Mouse (Mus musculus) kidney, adult 2 months (tissue): Measurements from ENCODE around the gene Tubal3. TPM values are rescaled to one million over a fixed set of nuclear protein-coding genes. Genes with fewer than 3 reads are reported as not detected.
A peak's percentile ranks its signal among the peaks of the same experiment; 100 is the strongest.

ENCODE experiments used
- DNase-seq: peaks from one replicate; pipeline ENCODE4 v3.0.0; 2021
- H3K27ac ChIP-seq: fragments of 200-500 bp; 2 replicates; pipeline ENCODE4 v1.5.1; 2012; ENCODE audit warnings: low read depth, low read length, control low read depth, inconsistent platforms; ENCODE audit not compliant: insufficient read depth
- H3K27me3 ChIP-seq: fragments of 200-500 bp; replicated peaks from 2 replicates; pipeline ENCODE4 v1.6.1; 2012; ENCODE audit warnings: mild to moderate bottlenecking, moderate library complexity, low read length, inconsistent platforms; ENCODE audit not compliant: control insufficient read depth, insufficient read depth
- H3K36me3 ChIP-seq: fragments of 200-500 bp; 2 replicates; pipeline ENCODE4 v1.6.1; 2012; ENCODE audit warnings: mild to moderate bottlenecking, moderate library complexity, low read length, inconsistent platforms; ENCODE audit not compliant: control insufficient read depth, insufficient read depth
- H3K4me1 ChIP-seq: fragments of 200-500 bp; 2 replicates; pipeline ENCODE4 v1.6.1; 2011; ENCODE audit warnings: low read length; ENCODE audit not compliant: control insufficient read depth, insufficient read depth
- H3K4me3 ChIP-seq: fragments of 200-500 bp; 2 replicates; pipeline ENCODE4 v1.5.1; 2011; ENCODE audit warnings: mild to moderate bottlenecking, low read depth, low read length, control low read depth; ENCODE audit not compliant: insufficient read depth
- CTCF ChIP-seq: fragments of 200-500 bp; conservative IDR thresholded peaks from 2 replicates; pipeline ENCODE4 v1.5.1; 2011; ENCODE audit warnings: low read depth, mild to moderate bottlenecking, control low read depth, low read length, moderate library complexity, mixed read lengths; ENCODE audit not compliant: insufficient read depth, insufficient read length
- POLR2A ChIP-seq: fragments of 200-500 bp; IDR thresholded peaks from one replicate; pipeline ENCODE4 v1.6.1; 2011; ENCODE audit warnings: low read depth, low read length, control low read depth
- WGBS: fragments of 180-500 bp; shearing (Covaris S2); methylation state at CpG from one replicate; pipeline ENCODE4 v1.1.7; 2018; 5-methylcytosine and 5-hydroxymethylcytosine counted together
- polyA plus RNA-seq: library from polyadenylated mRNA; depleted of rRNA; stranded (reverse); fragments of >200 nt; gene quantifications from 2 replicates; pipeline ENCODE4 v1.2.3, GENCODE M21; 2012

Tubal3 gene
- polyA plus RNA-seq, 1 experiment = not detected

DNA sequence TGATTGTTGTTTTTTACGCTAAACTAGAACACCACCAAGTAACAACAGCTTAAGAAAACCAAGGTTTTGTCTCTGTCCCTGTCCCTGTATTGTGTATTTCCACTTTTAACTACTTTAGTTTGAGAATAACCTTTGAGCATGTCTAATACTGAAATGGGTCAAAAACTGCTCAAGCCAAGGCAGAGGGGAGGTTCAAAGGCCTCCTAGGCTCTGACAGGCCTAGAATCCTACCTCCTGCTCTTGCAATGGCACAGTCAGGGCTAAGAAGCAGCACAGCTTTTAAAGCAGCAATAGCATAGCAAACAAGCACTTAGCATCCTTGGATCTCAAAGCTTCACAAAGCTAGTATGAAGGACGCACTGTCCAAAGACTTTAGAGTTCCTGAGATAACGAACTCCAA, 29.0 kb upstream of the Tubal3 start:
- WGBS = 80% methylated on average over 3 of the region's 3 CpGs
- no peaks in the 10 kb centered on the region for H3K27me3 ChIP-seq
- H3K27ac ChIP-seq = no peak overlapping the region
- no peak overlapping the region for H3K4me3 ChIP-seq
- peaks cover 6% of the 10 kb centered on the region; the same call in 1 of the 2 replicates for H3K4me1 ChIP-seq
- no peak for TF ChIP-seq CTCF
- TF ChIP-seq POLR2A = no peak
- peak; percentile 70 for DNase-seq
- peaks cover 21% of the 10 kb centered on the region for H3K36me3 ChIP-seq

DNA sequence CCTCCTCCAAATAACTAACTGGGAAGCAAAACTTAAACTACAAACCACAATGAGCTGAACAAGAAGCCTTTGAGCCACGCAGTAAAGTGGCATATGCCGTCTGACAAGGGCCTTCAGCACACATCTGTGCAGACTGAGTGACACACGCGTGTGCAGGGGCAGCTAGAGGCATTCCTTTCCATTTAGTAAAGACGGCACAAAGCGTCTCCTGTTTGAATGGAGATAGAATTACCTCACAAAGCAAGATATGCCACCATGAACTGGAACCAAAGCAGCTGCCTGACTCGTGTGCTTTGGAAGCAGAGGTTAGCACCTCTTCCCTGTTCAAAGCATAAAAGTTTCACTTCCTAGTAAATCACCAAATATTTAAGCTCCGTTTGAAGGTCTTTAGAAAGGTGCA, 28.0 kb upstream of the Tubal3 start:
- Histone ChIP-seq H3K4me1 (peaks cover 6% of the 10 kb centered on the region; the same call in 1 of the 2 replicates), H3K27me3 (no peaks in the 10 kb centered on the region), H3K36me3 (peaks cover 19% of the 10 kb centered on the region), H3K4me3 (peak overlapping the region; percentile 26), H3K27ac (peak overlapping the region; percentile 80)
- TF ChIP-seq CTCF (no peak), POLR2A (no peak)
- no peak for DNase-seq
- WGBS = 41% methylated on average over 8 of the region's 8 CpGs

DNA sequence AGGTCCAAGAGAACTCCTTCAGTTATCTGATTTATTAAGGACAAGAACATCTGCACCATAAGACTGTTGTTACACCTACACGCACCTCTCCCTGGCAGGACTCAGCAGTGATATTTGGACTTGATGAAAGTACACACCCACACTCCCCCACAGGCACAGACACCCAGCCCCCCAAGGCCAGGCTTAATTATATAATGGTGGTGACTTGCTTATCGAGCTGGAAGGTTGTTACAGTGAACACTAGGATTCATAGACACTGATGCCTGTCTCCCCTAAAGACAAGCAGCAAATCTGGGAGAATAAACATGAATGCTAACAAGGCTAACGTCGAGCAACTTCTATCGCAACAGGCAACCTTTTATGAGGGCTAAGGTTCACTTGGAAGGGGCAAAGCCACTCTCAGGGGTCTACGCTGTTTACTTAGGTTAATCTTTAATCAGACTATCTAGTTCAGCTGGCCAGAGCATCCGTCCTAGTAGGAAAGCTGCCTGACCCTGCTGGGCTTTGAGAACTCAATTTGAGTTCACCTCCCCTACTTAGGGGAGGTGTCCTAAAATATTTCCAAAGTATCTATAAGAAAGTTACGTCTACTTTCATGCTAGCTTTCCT, 26.5 kb upstream of the Tubal3 start:
- Histone ChIP-seq H3K36me3 (peaks cover 13% of the 10 kb centered on the region), H3K4me3 (peak overlapping the region; percentile 92), H3K27ac (peak overlapping the region; percentile 77), H3K4me1 (peaks cover 11% of the 10 kb centered on the region; the same call in 1 of the 2 replicates), H3K27me3 (no peaks in the 10 kb centered on the region)
- TF ChIP-seq POLR2A (no peak), CTCF (no peak)
- DNase-seq = peak; percentile 83
- WGBS = 35% methylated on average over 8 of the region's 8 CpGs

DNA sequence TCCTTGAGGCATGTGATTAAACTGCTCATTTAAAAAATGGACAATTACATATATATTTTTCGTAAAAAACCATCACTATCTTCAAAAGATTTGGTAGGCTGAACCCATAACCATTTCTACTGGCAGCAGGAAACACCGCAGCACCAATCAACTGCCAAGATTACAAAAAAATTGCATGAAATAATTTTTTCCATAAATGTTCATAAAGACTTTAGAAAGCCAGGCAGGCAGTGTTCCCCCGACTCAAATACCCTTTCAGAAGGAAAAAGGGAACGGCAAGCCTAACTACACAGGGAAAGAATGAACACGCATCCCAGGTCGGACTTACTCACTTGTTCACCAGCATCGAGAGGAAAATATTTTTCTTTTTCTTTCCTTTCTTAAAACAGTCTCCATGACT, 25.5 kb upstream of the Tubal3 start:
- 17% methylated on average over 7 of the region's 7 CpGs for WGBS
- peak overlapping the region; percentile 79; the same call in 1 of the 2 replicates for H3K27ac ChIP-seq
- peaks cover 6% of the 10 kb centered on the region for H3K36me3 ChIP-seq
- TF ChIP-seq CTCF (no peak), POLR2A (no peak)
- peaks cover 11% of the 10 kb centered on the region; the same call in 1 of the 2 replicates for H3K4me1 ChIP-seq
- peak overlapping the region; percentile 92 for H3K4me3 ChIP-seq
- no peaks in the 10 kb centered on the region for H3K27me3 ChIP-seq
- no peak for DNase-seq

DNA sequence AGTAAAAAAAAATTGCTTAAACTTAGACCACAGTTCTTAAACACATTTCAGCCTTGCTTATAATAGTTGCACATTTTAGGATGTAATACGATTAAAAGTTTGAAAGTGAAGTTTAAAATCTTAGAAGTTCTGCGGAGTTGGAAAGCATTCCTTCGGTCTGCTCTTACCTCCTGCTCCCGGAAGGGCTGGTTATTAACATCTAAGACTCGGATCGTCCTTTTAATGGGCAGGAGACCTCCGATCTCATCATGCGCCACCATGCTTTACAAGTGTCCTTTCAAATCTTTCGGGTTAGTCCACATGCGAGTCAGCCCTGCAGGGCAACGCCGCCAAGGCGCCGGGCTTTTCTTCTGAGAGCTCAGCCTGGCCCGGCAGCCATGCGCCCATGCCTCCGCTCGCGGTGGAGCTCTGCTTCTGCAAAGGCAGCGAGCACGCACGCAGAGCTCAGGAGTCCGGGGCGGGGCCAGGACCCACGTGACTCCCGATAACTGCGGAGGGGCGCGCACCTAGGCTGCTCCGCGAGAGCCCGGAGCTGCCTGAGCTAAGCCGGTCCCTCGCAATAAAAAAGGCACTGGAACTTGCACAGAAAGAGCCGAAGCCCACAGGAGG, 24.8 kb upstream of the Tubal3 start:
- Histone ChIP-seq H3K4me1 (peaks cover 11% of the 10 kb centered on the region; the same call in 1 of the 2 replicates), H3K36me3 (peaks cover 1% of the 10 kb centered on the region), H3K27me3 (no peaks in the 10 kb centered on the region), H3K27ac (peak overlapping the region; percentile 92), H3K4me3 (peak overlapping the region; percentile 92)
- DNase-seq = peak; percentile 96
- peak; percentile 94 for TF ChIP-seq POLR2A
- no peak for TF ChIP-seq CTCF
- WGBS = under 1% methylated on average over 35 of the region's 35 CpGs

DNA sequence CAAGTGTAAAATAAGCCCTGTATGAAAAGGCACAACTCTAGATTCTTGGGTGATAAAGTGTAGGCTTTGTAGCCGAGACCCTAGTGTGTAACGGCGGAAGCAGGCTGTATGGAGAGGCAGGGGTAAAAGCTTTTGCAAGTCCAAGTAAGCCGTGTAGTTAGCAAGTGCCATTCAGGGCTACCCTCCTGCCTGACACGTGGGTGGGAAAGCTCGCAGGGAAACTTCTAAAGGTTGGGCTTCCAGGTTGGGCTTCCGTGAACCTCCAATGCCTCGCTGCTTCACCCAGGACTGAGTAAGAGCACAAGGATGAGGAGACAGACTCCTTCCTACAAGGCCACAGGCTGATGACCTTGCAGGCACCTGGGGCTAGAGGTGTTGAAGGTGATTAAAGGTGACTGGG, 23.5 kb upstream of the Tubal3 start:
- H3K4me3 ChIP-seq = no peak overlapping the region
- H3K27me3 ChIP-seq = no peaks in the 10 kb centered on the region
- DNase-seq = peak; percentile 30
- H3K4me1 ChIP-seq = peaks cover 11% of the 10 kb centered on the region; the same call in 1 of the 2 replicates
- H3K27ac ChIP-seq = no peak overlapping the region
- WGBS = 76% methylated on average over 8 of the region's 8 CpGs
- TF ChIP-seq CTCF (no peak), POLR2A (no peak)
- H3K36me3 ChIP-seq = no peaks in the 10 kb centered on the region

DNA sequence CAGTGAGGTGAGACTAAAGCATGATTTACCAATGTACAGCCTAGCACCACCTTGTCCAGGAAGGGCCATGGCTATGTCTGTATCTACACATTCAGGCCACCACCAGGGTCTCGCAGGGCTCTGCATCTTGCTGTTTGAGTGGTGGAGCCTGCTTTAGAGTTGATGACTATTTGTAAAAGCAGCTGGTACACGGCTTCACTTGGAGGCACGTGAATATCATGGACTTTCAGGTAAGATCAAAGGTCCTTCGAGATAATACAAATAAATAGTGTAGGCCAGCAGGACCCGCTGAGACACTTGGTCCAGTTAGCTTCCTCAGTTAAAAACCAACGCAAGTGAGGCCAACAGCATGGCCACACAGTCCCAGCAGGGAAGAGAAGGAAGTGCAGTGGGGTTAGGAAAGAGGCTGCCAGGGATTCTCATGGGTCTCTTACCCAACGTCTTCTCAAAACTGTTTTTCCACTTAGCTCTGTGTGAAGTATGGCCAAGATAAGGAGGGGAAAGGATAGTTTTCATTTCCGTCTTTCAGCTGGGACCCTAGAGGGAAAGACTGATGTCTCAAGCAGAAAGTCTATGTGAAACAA, 22.6 kb upstream of the Tubal3 start:
- TF ChIP-seq CTCF = 0 out of 2 replicates have a peak, but pooled peaks have one; percentile 1
- no peak for TF ChIP-seq POLR2A
- no peak overlapping the region for H3K4me3 ChIP-seq
- peak; percentile 50 for DNase-seq
- peak overlapping the region; percentile 27; the same call in 1 of the 2 replicates for H3K27ac ChIP-seq
- H3K27me3 ChIP-seq = no peaks in the 10 kb centered on the region
- peaks cover 5% of the 10 kb centered on the region; the same call in 1 of the 2 replicates for H3K4me1 ChIP-seq
- H3K36me3 ChIP-seq = no peaks in the 10 kb centered on the region
- 67% methylated on average over 8 of the region's 8 CpGs for WGBS
